Mouse (Mus musculus): ENCODE measurements around the gene Cdh18.

Cdh18 gene

DNA sequence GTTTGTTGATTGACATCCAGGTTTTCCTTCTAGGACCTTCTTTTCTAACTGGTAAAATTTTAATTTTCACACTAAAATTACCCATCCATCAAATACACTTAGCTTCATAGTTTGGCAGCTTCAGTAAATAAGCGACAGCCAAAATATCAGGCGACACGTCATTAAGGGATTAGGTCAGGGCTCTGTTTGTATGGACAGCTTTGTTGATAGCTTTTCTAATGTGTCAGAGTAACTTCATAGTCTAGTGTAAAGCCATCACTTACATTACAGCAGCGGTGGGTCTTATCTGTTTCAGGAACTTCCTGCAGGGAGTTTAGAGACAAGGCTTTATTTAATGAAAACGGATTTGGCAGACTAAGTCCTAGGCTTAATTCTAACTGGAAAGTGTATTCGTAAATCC lies 904.5 kb downstream of the Cdh18 start:
- DNase-seq (ENCODE audit: low read depth, low spot score), result no peak

DNA sequence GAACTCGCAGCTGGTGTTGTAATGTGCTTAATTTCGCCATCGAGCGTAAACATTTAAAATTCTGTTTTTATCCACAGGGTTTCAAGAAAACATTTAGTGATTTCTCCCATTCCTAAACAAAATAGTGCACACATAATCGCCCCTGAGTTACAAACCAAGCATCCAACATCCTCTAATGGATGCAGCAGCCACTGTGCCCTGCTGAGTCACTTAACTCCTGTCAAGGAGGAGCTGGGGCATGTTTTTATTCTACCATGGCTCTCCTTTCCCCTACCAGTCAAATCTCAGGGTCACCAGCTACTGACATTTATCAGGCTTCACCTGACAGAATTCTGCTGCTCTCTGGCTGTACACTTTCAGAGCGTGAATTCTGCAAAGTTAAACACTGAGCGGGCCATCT lies 906.5 kb downstream of the Cdh18 start:
- no peak for DNase-seq (ENCODE audit: low read depth, low spot score)

DNA sequence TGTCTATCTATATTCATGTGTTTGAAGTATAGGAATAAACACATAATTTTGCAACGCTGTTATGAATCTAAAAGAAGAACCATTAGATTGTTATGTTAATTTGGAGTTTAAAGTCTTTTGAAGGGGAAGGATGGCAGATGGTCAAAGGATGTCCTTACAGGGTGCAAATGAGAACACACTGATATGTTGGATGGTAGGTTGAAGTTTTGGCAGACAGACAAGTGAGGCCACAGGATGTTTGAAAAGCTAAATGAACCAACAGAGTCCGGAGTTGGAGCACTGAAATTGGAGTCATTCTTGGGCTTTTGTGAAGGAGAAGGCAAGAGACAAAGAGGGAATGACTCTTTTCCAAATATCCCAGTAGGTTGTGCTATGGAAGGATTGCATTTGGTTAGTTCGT lies 908.6 kb downstream of the Cdh18 start:
- DNase-seq (ENCODE audit: low read depth, low spot score), result no peak

DNA sequence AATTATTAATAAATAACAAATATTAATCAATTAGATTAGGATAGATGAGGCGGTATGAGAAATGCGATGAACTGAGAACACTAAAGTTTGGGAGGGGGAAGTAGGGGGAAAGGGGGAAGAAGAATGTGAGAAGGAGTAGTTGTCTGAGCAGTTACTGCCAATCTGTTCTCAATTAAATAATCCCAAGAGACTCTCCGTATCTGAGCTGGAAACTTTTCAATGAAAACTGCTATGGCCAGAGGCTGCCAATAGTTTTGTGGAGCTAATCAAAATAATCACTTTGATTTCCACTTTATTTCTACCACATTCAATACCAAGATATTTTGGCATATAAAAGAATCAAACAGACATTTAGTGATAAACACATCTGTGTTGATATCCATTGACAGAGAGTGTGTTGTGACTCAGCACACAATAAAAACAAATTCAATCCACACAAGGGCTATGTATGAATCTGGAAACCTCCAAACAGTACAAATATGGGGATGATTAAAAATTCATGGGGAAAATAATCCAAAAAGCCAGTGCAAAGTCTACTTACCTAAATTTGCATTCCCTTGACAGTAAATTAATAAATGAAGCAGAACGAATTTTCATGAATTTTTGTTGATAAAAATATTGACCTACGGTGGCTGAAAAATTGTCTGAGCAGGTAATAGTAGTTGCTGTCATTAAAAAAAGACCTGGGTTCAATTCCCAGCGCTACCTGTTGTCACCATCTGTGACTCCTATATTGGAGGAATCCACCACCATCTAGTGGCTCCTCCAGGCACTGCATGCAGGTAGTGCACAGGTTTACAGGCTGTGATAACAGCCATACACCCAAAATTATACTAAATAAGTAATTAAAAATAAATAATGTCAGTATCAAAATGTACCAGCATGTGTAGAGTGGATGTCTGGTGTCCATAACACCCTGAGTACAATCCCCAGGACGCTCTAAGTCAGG lies 922.0 kb downstream of the Cdh18 start:
- DNase-seq (ENCODE audit: low read depth, low spot score), result no peak

DNA sequence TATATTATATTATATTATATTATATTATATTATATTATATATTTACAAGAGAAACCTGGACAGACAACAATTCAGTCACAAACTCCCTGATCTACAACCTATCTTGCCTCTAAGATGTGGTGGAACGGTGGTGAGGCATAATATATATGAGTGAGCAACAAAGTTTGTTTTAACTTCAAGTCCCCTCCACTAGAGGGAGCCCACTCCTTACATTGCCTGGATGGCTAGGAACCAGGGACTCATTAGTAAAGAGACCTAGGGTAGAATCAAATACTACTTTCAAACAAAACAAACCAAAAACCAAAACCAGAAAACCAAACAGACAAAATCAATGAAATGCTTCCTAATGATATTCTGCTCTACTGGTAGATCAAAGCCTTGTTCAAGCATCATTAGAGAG lies 937.5 kb downstream of the Cdh18 start:
- DNase-seq (ENCODE audit: low read depth, low spot score), result no peak

DNA sequence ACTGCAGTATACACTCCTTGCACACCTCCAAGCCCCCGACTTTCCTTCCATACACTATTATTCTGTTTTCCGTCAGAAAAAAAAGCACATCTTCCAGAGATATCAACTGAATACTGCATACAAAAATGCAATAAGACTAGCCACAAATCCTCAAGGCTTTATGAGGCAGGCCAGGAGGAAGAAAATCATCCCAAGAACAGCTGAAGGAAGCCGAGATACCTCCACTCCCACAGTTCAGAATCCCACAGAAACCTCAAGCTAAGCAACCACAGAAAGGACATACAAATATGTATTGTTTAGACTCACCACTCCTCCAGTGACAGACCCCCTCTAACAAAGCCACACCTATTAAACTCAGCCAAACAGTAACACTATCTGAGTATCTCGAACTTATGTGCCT lies 957.7 kb downstream of the Cdh18 start:
- DNase-seq (ENCODE audit: low read depth, low spot score), result no peak

DNA sequence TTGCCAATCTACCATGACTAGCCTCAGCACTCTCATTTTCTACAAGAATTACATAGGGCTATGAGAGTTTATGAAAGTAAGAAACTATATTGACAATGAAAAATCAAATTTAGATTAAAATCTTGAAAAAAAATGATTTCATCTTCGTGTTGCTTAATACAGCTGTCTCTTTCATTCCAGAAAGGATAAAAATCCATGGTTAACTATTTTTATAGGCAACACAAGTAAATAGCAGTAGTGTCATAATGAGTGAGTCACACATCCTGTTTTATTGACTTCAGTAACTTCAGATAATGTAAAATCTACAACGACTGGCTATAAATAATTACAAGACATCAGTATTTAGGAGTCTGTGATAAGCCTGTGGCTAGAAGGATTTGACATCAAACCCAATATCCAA lies 960.9 kb downstream of the Cdh18 start:
- no peak for DNase-seq (ENCODE audit: low read depth, low spot score)

DNA sequence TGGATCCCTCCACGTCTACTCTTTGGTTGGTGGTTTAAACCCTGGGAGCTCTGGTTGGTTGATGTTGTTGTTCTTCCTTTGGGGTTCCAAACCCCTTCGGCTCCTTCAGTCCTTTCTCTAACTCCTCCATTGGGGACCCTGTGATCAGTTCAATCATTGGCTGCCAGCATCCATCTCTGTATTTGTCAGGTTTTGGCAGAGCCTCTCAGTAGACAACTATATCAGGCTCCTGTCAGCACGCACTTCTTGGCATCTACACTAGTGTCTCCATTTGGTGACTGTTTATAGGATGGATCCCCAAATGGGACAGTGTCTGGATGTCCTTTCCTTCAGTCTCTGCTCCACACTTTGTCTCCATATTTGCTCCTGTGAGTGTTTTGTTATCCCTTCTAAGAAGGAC lies 967.0 kb downstream of the Cdh18 start:
- no peak for DNase-seq (ENCODE audit: low read depth, low spot score)

DNA sequence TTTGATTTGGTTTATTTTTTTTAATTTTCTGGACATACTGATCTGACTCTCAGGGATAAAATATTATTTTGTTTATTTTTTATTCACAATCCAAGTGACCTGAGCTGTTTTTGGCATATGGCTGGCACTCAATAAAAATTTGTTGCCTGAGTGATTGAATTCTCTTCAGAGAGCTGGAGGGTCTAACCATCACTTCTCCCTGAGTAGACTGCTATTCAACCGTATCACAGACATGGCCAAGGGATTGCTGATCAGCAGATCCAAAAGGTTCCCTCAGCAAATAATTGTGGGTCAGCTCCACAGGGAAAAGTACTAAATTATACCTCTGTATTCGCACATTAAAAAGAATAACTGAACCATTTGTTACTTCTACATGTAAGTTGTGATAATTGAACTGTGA lies 969.3 kb downstream of the Cdh18 start:
- DNase-seq (ENCODE audit: low read depth, low spot score), result no peak

Measured in CD4-positive helper T cell, adult 2 months (primary cell).